Mouse (Mus musculus) embryonic fibroblast, embryonic 13.5 days (primary cell): ENCODE data around the gene Gtse1.

Experiments
- CTCF ChIP-seq: IDR thresholded peaks from 2 replicates; pipeline ENCODE4 v1.5.1; 2011; ENCODE audit warnings: mild to moderate bottlenecking, control low read depth, low read length, moderate library complexity, borderline replicate concordance; ENCODE audit not compliant: insufficient read depth
- POLR2A ChIP-seq: IDR thresholded peaks from 2 replicates; pipeline ENCODE4 v1.6.1; 2011; ENCODE audit warnings: low read depth, mild to moderate bottlenecking, control low read depth, low read length, moderate library complexity

DNA sequence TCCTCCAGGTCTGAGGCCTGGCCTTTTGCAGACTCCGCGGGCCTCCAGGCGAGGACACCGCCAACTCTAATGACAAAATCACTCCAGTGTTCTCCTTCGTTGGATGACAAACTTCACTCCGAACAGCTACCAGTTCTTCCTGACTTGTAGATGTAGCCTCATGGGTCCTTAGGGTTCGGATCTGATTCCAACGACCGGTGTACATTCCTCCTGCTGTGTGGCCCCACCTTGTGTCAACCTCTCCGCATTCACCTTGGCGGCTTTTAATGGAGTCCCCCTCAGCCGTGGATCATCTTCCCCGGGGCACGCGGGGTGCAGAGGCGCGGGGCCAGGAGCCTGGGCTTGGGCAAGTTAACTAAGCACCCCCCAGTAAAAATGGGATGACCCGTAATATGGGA, 20.0 kb downstream of the Gtse1 start:
- TF ChIP-seq CTCF (no peak), POLR2A (no peak)
